Mouse (Mus musculus): ENCODE measurements at regions not wholly inside any gene's neighbourhood (a gene's known extent, or its start where the extent isn't known, plus 50 kb on each side); places are given as distances from the start of the nearest gene placed in this dataset.

- TF ChIP-seq FLI1 (IDR thresholded peaks at IDR 0.05; ENCODE audit: low read length): no peak
- no peak for TF ChIP-seq GATA1 (IDR thresholded peaks at IDR 0.05; ENCODE audit: borderline replicate concordance, low read length)
Measured at GRCm38 (mm10) chr5:4496132-4496906, 261.5 kb downstream of the Fzd1 start.
